Mouse (Mus musculus) CD4-positive helper T cell, adult 2 months (primary cell): Measurements from ENCODE around the gene Emd.
"Not testable (repeated sequence)": the region's sequence is repeated elsewhere in the genome, so short reads cannot be mapped to it uniquely, and the experiment has no call there.

Experiments used
- DNase-seq: peaks from one replicate; pipeline ENCODE4 v3.0.0-alpha.2; 2012; ENCODE audit warnings: low read depth, missing footprints, low spot score

The Emd gene

GRCm38 (mm10) chrX:74254153-74254887 lies at the start of gene Emd:
Emd (plus strand) TSS chrX:74254687.
- peak; percentile 96 for DNase-seq

DNA sequence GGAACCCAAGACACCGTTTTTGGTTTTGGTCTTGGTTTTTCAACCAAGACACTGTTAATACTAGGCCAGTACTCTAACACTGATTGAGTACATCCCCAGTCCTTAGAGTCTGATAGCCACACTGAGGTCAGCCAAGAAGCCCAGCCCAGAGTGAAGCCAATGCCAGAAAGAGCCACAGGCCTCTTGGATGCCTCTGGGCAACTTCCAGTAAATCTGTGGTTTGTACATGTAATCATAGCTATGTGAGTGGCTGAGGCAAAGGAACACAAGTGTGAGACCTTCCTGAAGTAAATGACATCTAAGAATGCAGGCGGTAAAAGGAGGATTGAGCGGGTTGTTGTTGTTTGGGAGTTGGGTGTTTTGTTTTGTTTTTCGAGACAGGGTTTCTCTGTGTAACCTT lies 36.0 kb upstream of the Emd start:
- no peak for DNase-seq

- DNase-seq: no peak
Measured at GRCm38 (mm10) chrX:74219449-74219848, 35.0 kb upstream of the Emd start.

DNA sequence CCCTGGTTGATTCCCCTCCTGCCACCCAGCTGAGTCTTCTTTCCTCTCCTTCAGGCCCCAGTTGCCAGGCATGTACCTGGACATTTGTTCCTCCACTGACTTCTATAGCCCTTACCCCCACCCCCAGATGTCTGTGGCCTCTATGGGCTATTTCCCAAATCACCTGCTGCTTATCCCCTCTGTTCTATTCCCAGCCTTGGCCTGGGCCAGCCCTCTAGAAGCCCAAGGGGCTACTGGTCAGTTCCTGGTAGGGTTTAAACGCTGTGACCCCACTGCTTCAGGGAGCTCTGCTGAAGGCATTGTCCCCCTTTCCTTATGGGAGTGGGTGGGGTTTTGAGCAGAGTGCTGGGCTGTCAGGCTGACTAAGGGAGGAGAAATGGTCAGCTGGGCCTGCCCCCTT lies 34.4 kb upstream of the Emd start:
- DNase-seq: not testable (repeated sequence)

DNA sequence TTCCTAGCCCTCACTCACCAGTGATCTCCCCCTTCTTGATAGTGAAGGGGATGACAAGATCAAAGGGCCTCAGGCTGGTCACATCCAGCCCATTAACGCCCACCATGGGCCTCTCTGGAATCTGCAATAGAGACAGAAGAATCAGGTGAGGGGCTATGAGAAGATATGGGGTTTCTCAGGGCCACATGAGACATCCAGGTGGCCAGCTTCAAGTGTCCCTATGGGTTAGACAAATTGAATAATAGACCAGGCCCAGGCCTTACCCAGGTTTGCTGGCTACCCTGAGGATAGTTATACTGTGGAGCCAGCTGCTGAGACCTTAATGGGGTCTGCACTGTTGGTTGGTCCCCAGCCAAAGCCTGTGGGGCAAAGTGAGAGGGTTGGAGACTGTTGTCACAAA lies 24.4 kb upstream of the Emd start:
- DNase-seq: no peak

GRCm38 (mm10) chrX:74233196-74233595 lies 21.3 kb upstream of the Emd start:
- DNase-seq: no peak

DNA sequence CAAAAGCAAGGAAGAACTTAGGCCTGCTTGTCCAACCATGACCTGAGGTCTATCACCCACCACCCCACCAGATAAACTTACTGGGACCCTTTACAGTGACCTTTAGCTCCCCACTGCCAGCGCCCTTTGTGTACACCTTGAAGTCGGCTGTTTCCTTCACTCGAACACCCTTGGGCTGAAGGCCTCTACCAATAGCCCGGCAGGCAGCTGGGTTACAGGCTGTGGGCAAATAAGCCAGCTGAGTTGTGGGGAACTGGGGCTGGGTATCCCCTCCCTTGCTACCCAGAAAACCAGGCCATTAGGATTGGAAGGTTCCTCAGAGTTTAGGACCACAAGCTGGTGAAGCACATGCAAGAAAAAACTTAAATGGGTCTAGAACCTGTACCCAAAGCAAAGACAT lies 14.2 kb upstream of the Emd start:
- DNase-seq: no peak

- no peak for DNase-seq
Measured at GRCm38 (mm10) chrX:74243396-74243795, 11.1 kb upstream of the Emd start.

GRCm38 (mm10) chrX:74243807-74244206 lies 10.7 kb upstream of the Emd start:
- peak; percentile 92 for DNase-seq

DNA sequence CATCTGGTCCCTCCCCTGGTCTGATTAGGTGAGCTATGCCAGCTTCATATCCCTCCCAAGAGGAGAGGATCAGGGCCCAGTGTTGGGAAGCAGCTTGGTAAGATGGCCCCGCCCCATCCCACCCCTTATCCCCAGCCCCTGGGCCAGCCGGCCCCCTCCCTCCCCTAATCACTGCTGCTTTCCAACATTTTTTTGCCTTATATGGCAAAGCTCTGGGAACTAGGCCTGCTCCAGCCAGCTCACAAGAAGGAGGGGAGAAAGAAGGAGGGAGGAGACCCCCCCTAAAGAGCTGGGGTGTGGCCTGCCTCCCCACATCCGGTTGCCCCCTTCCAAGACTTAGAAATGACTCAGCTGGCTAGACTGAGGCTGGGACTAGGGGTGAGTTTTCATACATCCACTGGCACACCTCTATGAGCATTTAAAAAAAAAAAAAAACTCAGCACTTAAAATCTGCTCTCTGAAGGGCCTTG lies 9.8 kb upstream of the Emd start:
- peak; percentile 78 for DNase-seq

- peak; percentile 15 for DNase-seq
Measured at GRCm38 (mm10) chrX:74245107-74245506, 9.4 kb upstream of the Emd start.

DNA sequence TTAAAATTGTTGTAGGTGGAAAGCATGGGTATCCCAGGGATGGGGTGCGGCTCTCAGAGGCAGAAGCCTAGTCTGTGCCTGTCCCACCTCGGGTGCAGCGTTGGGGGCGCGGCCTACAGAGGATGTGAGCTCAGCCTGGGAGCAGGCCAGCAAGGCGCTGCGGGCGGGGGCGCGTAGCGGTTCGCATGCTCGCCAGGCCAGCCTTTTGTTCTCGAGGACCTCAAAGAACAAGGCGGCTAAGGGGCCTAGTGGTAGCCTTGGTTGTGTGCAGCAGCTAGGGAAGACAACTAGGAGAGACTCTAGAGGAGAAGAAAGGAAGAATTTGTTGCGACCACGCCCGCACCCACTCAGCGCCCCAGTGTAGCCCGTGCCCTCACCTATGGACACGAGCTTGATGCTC lies 8.8 kb upstream of the Emd start:
- DNase-seq: peak; percentile 78

DNA sequence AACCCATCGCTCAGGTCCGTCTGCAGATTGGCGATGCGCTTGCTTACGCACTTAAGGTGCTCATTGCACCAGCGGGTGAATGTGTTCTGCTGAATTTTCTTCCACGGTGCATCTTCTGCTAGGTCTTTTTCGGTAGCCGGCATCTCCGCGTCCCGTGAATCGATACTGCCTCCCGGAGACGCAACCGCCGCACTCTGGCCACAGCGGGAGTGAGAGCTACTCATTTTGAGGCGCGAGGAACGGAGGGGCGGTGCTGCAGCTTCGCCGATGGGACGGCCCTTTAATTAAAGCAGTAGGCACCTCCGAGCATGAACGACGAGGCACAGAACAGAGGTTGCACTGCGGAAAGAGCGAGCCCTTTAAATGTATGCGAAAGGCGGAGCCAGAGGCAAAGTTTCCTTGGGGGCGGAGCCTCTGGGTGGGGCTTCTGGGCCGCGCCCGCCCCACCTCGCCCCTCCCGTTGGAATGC lies 8.2 kb upstream of the Emd start:
- DNase-seq: peak; percentile 91

GRCm38 (mm10) chrX:74246693-74247092 lies 7.8 kb upstream of the Emd start:
- DNase-seq: no peak

DNA sequence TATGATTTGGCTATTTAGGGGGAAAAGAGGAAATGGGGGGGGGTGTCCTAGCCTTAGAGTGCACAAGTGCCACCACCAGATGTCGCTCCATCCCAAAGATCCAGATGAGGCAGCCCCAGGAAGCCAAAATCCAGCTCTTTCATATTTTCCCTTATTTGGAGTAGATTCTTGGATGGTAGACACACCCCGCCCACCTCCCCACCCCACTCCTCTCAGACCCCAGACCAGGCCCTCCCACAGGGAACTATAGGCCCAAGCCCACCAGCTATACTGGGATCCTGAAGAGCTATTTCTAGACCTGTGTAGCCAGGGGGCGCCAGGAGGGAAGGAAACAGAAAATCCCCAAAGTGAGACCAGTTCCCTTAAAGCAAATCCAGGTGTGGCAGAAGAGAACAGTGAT lies 5.8 kb upstream of the Emd start:
- peak; percentile 64 for DNase-seq

DNA sequence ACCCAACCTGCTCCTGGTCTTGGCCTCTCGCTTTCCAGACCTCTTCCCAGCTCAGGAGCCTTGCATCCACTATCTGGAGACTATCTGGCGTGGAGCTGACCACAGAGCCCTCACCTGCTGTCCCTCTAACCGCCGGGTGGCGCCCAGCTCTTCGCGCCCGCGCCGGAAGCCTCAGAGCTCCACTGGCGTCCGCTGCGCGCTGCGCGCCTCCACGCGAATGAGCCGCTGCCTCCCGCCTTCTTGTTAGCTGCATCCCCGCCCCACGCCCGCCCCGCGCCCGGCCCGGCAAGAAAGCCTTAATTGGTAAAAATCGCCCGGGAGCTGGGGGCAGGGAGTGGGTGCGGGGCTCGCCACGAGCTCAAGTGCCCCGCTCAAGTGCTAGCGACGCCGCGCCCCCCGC lies 4.9 kb upstream of the Emd start, which contains the start of gene Flna:
Gene Flna (minus strand): TSS at position 206 of the 400 bp plus-strand sequence.
- peak; percentile 78 for DNase-seq

GRCm38 (mm10) chrX:74254888-74255565 lies 540 bp downstream of the Emd start:
- peak; percentile 36 for DNase-seq

- DNase-seq: no peak
Measured at GRCm38 (mm10) chrX:74257746-74258145, 3.3 kb downstream of the Emd start.

DNA sequence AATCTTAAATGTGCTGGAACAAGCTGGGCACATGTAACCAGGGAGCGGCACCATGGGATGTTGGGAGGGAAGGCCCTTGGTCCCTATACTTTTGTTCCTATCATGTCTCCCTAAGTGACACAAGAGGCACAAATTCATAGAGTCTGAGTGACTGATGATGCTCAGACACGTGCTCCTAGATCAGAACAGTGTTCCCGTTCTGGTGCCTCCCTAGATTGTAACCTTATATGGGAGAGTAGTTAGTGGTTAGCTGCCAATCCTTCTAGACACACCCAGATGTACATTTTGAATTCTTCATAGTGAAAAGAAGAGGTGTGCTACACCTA lies 15.2 kb downstream of the Emd start:
- no peak for DNase-seq

GRCm38 (mm10) chrX:74270062-74270901 lies 15.8 kb downstream of the Emd start, which contains the start of gene Rpl10:
Rpl10 (plus strand) TSS chrX:74270812.
- DNase-seq: peak; percentile 98

DNA sequence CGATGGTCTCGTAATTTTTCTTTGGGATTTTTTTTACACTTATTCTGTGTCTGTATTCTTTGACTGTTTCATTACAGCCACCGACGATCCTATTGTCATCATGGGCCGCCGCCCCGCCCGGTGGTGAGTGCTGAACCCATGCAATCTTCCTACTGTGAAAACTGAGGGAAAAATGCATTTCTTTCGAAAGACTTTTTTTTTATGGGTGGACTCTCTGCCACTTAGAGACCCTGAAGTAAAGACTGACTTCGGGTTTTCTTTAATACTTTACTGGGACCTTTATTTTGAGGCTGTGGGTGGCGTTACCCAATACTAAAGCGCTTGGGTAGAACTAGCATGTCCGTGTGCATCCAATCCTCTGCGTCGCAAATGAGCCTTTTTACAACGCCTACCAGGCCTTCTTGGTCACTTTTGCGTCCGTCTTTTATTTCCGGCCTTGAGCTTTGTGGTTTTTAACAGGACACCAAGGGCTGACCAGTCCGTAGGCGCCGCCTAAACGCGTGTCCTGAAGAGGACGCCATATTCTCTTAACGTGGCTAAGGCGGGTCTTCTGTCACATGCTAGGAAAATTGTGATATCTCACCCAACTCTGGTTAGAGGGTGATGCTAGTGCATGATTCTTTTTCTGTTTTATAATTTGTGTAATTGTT lies 16.5 kb downstream of the Emd start:
- DNase-seq: peak; percentile 59
